Mouse (Mus musculus) layer of hippocampus, postnatal 14 days (tissue): ENCODE data around the gene Tm7sf2. TPM values are rescaled to one million over a fixed set of nuclear protein-coding genes. Genes with fewer than 3 reads are reported as not detected.

Experiments used
- DNase-seq, 2 experiments: peaks; one replicate each; pipeline ENCODE4 v3.0.0; 2021 to 2022; ENCODE audit warnings: low spot score in 2 of 2, mixed read lengths in 1 of 2
- total RNA-seq, 2 experiments: library from RNA; stranded (reverse); gene quantifications; 2 replicates each; pipeline ENCODE4 v1.2.3; 2021

The Tm7sf2 gene
- total RNA-seq, 2 experiments from 2014 or later = 40.1 to 44.2 TPM

GRCm38 (mm10) chr19:6045366-6046293 lies 22.5 kb downstream of the Tm7sf2 start:
- no peak for DNase-seq

GRCm38 (mm10) chr19:6044102-6044501 lies 24.1 kb downstream of the Tm7sf2 start:
- peak in 1 of 2 experiments; percentile 12 for DNase-seq

GRCm38 (mm10) chr19:6042293-6042692 lies 25.9 kb downstream of the Tm7sf2 start:
- no peak for DNase-seq

- no peak for DNase-seq
Observed at GRCm38 (mm10) chr19:6040002-6040401, 28.2 kb downstream of the Tm7sf2 start.

- no peak for DNase-seq
Observed at GRCm38 (mm10) chr19:6038326-6038725, 29.8 kb downstream of the Tm7sf2 start.

GRCm38 (mm10) chr19:6037695-6038094 lies 30.5 kb downstream of the Tm7sf2 start:
- DNase-seq = no peak

- DNase-seq = no peak
Observed at GRCm38 (mm10) chr19:6035966-6036585, 32.1 kb downstream of the Tm7sf2 start.

GRCm38 (mm10) chr19:6030520-6031280 lies 37.5 kb downstream of the Tm7sf2 start:
- DNase-seq = no peak

- no peak for DNase-seq
Observed at GRCm38 (mm10) chr19:6029426-6029825, 38.7 kb downstream of the Tm7sf2 start.

GRCm38 (mm10) chr19:6028991-6029390 lies 39.2 kb downstream of the Tm7sf2 start:
- no peak for DNase-seq

- DNase-seq = no peak
Observed at GRCm38 (mm10) chr19:6023930-6024329, 44.2 kb downstream of the Tm7sf2 start.

- no peak for DNase-seq
Observed at GRCm38 (mm10) chr19:6023059-6023458, 45.1 kb downstream of the Tm7sf2 start.

- no peak for DNase-seq
Observed at GRCm38 (mm10) chr19:6020276-6020675, 47.9 kb downstream of the Tm7sf2 start.

- DNase-seq = peak; percentile 74 to 89
Observed at GRCm38 (mm10) chr19:6018142-6019089, 49.8 kb downstream of the Tm7sf2 start.

GRCm38 (mm10) chr19:6016532-6016931 lies 51.6 kb downstream of the Tm7sf2 start:
- no peak for DNase-seq

GRCm38 (mm10) chr19:6015511-6016315 lies 52.5 kb downstream of the Tm7sf2 start, which contains the start of gene Capn1:
Gene Capn1 (minus strand): TSS chr19:6015897.
- peak; percentile 49 to 60 for DNase-seq

- DNase-seq = no peak
Observed at GRCm38 (mm10) chr19:6014991-6015510, 53.1 kb downstream of the Tm7sf2 start.

- no peak for DNase-seq
Observed at GRCm38 (mm10) chr19:6013691-6014090, 54.5 kb downstream of the Tm7sf2 start.
